Mouse (Mus musculus): ENCODE results near the gene Prtg. TPM values are rescaled to one million over a fixed set of nuclear protein-coding genes. Genes with fewer than 3 reads are reported as not detected.

The Prtg gene
- total RNA-seq, 2 experiments from 2014 or later = 1.6 to 2.2 TPM

Other genes starting within 250 kb of the Prtg start
- 100 to 1,000 TPM; 297 to 304 TPM for gene Nedd4, start 144.5 kb upstream of the Prtg start, total RNA-seq (2021)
- gene Pygo1, start 118.8 kb downstream of the Prtg start, total RNA-seq (2021) = 10 to 100 TPM; 25.6 to 28.4 TPM
- gene Dyx1c1, start 151.9 kb downstream of the Prtg start, total RNA-seq (2021) = 1 to 10 TPM; 2.0 to 2.5 TPM
- gene Gm44503, start 152.0 kb downstream of the Prtg start, total RNA-seq (2021) = under 1 TPM in 1 of 2 experiments, not detected in 1; 0.25 TPM
- 10 to 100 TPM in 1 of 2 experiments, 1 to 10 TPM in 1; 9.9 to 11.1 TPM for gene Ccpg1os, start 178.5 kb downstream of the Prtg start, total RNA-seq (2021)
- 100 to 1,000 TPM; 134 to 158 TPM for gene Ccpg1, start 178.6 kb downstream of the Prtg start, total RNA-seq (2021)
- gene Pigb, start 233.5 kb downstream of the Prtg start, total RNA-seq (2021) = 10 to 100 TPM; 13.7 to 18.1 TPM
- gene Rab27a, start 238.0 kb downstream of the Prtg start, total RNA-seq (2021) = 10 to 100 TPM; 11.4 to 11.9 TPM